Mouse (Mus musculus): ENCODE measurements at regions not wholly inside any gene's neighbourhood (a gene's known extent, or its start where the extent isn't known, plus 50 kb on each side); places are given as distances from the start of the nearest gene placed in this dataset.

- DNase-seq (ENCODE audit: low spot score in 2 of 2): peak; percentile 77 to 85
Observed at GRCm38 (mm10) chr9:66646226-66646625, 53.3 kb upstream of the Usp3 start.

- no peak for DNase-seq (ENCODE audit: low spot score in 2 of 2)
Observed at GRCm38 (mm10) chr9:66651306-66651705, 58.4 kb upstream of the Usp3 start.

- no peak for DNase-seq (ENCODE audit: low spot score in 2 of 2)
Observed at GRCm38 (mm10) chr9:66657116-66657758, 56.2 kb upstream of the Car12 start.

GRCm38 (mm10) chr9:66658707-66659242 lies 54.7 kb upstream of the Car12 start:
- DNase-seq (ENCODE audit: low spot score in 2 of 2): no peak

- peak in 1 of 2 experiments; percentile 56 for DNase-seq (ENCODE audit: low spot score in 2 of 2)
Observed at GRCm38 (mm10) chr9:66659781-66660445, 53.6 kb upstream of the Car12 start.

GRCm38 (mm10) chr9:66661596-66661995 lies 51.9 kb upstream of the Car12 start:
- no peak for DNase-seq (ENCODE audit: low spot score in 2 of 2)

- no peak for DNase-seq (ENCODE audit: low spot score in 2 of 2)
Observed at GRCm38 (mm10) chr9:66662443-66662842, 51.0 kb upstream of the Car12 start.
